Mouse (Mus musculus) embryonic fibroblast, embryonic 13.5 days (primary cell): ENCODE results near the gene Hlf. TPM values are rescaled to one million over a fixed set of nuclear protein-coding genes. Genes with fewer than 3 reads are reported as not detected.

ENCODE experiments used
- H3K27ac ChIP-seq: 2 replicates; pipeline ENCODE4 v1.5.1; 2012; ENCODE audit warnings: low read length, control low read depth, inconsistent platforms; ENCODE audit not compliant: insufficient read depth
- H3K4me1 ChIP-seq: 2 replicates; pipeline ENCODE4 v1.6.1; 2011; ENCODE audit warnings: low read length; ENCODE audit not compliant: control insufficient read depth, insufficient read depth
- H3K4me3 ChIP-seq: 2 replicates; pipeline ENCODE4 v1.5.1; 2011; ENCODE audit warnings: mild to moderate bottlenecking, control low read depth, low read length; ENCODE audit not compliant: insufficient read depth
- CTCF ChIP-seq: IDR thresholded peaks from 2 replicates; pipeline ENCODE4 v1.5.1; 2011; ENCODE audit warnings: mild to moderate bottlenecking, control low read depth, low read length, moderate library complexity, borderline replicate concordance; ENCODE audit not compliant: insufficient read depth
- POLR2A ChIP-seq: IDR thresholded peaks from 2 replicates; pipeline ENCODE4 v1.6.1; 2011; ENCODE audit warnings: low read depth, mild to moderate bottlenecking, control low read depth, low read length, moderate library complexity
- polyA plus RNA-seq: library from polyadenylated mRNA; stranded (reverse); fragments of >200 nt; gene quantifications from 2 replicates; pipeline ENCODE4 v1.2.4, GENCODE M21; 2011; ENCODE audit warnings: low read depth; ENCODE audit not compliant: missing spikeins, insufficient read length

Hlf gene
- polyA plus RNA-seq, 1 experiment = 2.8 TPM

DNA sequence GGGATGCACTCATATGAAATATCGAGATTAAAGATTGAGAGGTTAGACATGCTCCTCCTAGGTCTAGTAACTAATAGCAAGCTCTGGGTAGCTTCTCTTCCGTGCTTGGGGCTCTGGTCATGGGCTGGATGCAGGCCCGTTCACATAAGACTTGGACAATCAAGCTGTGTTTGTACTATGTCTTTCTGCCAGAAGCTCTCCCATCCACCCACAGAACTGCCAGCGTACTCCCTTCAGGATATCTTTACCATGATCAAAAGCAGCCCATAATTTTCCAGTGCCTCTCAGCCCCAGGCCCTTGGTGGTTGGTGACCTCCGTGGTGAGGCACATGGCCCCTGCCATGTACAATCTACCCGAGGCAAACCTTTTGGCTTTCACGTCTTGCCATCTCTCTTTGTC is 33.3 kb downstream of the Hlf start:
- H3K4me3 ChIP-seq = no peak overlapping the region
- H3K27ac ChIP-seq = no peak overlapping the region
- H3K4me1 ChIP-seq = peaks cover 13% of the 10 kb centered on the region
- TF ChIP-seq POLR2A (no peak), CTCF (no peak)

DNA sequence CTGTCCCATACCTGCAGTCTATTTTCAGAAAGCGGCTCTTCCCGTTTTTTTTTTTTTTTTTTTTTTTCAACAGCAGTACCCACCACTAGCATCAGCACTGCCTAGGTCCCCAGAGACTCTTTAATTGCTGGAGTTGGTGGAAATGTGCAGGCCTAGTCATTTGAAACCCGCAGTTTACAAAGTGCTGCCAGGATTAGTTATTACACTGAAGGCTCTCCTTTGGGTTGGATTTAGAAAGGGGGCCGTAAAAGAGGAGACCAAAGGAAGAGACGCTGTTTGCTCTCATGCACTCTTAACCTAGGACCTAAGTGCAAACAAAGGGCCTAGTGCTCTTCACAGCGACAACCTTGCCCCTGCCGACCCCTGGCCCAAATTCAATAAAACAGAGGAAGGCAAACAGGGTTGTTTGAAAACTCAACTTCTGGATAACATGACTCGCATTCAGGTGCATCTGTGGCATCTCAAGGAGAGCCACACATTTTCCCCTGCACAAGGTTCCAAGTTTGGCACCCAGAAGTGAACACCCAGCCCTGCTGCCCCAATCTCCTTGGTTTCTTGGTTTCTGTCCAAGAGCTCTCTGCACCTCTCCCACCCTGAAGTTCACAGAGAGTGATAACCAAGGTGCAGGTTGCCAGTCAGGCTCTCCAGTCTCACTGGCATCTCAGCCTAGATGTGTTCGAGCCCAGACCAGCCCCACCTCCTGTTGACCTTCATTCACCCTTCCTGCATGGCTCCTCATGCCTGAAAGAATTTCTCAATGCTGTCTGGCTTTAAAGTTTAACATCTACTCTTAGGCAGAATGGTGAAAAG is 34.0 kb downstream of the Hlf start:
- TF ChIP-seq POLR2A = no peak
- TF ChIP-seq CTCF = no peak
- H3K4me3 ChIP-seq = no peak overlapping the region
- peaks cover 13% of the 10 kb centered on the region for H3K4me1 ChIP-seq
- no peak overlapping the region for H3K27ac ChIP-seq

DNA sequence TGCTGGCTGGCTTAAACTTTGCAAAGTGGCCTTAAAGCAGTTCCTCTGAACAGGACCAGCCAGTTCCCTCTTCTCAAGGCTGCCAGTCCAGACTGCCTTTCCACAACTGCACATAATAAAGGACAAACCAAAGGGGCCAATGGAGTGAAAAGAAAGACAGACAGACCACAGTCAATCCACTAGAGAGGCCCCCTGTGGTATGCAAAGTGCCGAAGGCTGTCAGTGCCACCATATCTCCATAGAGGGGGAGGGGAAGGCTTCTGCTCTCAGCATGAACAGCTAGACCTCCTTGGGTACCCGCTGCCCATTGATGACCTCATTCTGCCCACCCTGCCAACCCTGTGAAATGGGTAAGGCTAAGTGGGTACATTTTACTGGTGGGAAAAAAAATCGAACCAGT is 34.7 kb downstream of the Hlf start:
- H3K27ac ChIP-seq = no peak overlapping the region

DNA sequence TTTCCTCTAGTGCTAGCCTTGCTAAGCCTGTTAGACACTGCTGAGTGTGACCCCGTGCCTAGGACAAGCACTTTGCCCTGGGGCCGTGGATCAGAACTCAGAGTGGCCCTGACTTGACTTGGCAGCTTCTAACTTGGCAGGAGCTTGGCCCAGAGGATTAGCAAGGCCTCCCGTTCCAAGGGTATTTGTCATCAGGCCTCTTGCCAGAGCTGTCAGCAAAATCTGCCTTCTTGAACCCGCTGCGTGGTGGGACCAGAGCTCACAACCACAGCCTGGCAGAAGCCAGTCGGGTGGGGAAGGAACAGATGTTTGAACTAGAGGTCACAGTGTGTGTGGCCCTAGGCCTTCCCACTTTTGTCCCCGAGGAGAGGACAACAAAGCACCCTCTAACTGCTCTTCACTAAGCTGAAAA is 35.4 kb downstream of the Hlf start:
- Histone ChIP-seq H3K27ac (no peak overlapping the region), H3K4me1 (peaks cover 13% of the 10 kb centered on the region), H3K4me3 (no peak overlapping the region)
- TF ChIP-seq POLR2A = no peak
- TF ChIP-seq CTCF = no peak

More for the DNA sequence above, 34.7 kb downstream of the Hlf start:
- H3K4me1 ChIP-seq = peaks cover 13% of the 10 kb centered on the region
- no peak overlapping the region for H3K4me3 ChIP-seq
- no peak for TF ChIP-seq POLR2A
- TF ChIP-seq CTCF = no peak

DNA sequence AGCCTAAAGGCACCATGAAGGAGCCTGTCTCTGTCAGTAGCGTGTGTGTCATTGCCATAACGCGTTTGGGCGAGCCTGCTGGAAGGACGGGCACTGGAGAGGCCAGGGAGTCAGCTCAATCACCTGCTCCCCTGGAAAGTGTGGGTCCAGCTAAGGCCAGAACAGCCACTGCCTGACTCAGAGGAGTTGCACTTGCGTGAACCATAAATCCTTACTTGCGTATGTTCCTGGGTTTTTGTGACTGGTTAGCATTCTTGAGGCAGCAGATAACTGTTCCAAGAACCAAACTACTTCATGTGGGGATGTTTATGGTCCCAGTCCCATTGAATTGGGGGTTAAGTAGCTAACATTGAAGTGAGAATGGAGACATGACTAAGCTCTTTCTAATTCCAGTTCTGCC is 38.0 kb downstream of the Hlf start:
- Histone ChIP-seq H3K27ac (no peak overlapping the region), H3K4me3 (no peak overlapping the region), H3K4me1 (peaks cover 13% of the 10 kb centered on the region)
- TF ChIP-seq POLR2A (no peak), CTCF (no peak)

DNA sequence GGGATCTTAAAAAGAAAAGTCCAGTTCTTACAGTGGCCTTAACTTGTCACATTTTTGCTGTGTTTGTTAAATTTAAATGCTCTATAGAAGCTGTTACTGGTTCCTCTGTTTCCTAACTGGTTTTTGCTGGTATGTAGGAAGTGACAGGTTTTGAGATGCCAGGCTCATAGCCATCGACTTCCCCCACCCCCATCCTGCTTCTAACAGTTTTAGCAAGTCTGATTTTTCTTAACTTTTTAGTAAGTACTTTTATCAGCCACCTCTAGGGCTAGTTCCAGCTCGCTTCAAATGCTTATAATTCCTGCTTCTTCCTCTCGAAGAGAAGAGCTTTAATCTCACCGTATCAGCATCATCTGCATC is 40.6 kb downstream of the Hlf start:
- TF ChIP-seq CTCF = no peak
- no peak for TF ChIP-seq POLR2A
- no peak overlapping the region for H3K4me3 ChIP-seq
- no peak overlapping the region for H3K27ac ChIP-seq
- peaks cover 7% of the 10 kb centered on the region for H3K4me1 ChIP-seq

DNA sequence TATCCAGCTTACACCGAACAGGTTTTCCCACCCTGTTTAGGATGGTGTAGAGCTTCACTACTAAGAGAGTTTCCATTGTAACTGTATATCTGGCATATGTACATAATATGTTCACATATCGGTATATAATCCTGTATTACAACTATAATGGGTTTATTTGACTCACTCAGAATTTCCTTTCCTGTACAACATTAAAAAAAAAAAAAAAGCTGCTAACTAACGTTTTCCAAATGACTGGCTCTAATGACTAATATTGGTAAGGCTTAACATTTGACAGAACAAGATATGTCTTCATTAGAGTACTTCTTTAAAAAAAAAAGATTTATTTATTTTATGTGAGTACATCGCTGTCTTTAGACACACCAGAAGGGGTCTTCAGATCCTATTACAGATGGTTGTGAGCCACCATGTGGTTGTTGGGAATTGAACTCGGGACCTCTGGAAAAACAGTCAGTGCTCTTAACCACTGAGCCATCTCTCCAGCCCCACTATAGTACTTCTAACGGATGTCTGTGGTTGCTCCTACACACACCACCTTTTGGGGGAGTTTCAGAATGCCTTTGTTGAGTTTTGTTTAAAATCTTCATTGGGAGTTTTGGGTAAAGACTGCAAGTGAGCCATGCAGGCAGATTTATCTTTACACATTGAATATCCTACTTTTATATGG is 41.1 kb downstream of the Hlf start:
- Histone ChIP-seq H3K27ac (no peak overlapping the region), H3K4me3 (no peak overlapping the region), H3K4me1 (0 out of 2 replicates have a peak, but pooled peaks cover 5% of the 10 kb centered on the region)
- TF ChIP-seq CTCF (no peak), POLR2A (no peak)

DNA sequence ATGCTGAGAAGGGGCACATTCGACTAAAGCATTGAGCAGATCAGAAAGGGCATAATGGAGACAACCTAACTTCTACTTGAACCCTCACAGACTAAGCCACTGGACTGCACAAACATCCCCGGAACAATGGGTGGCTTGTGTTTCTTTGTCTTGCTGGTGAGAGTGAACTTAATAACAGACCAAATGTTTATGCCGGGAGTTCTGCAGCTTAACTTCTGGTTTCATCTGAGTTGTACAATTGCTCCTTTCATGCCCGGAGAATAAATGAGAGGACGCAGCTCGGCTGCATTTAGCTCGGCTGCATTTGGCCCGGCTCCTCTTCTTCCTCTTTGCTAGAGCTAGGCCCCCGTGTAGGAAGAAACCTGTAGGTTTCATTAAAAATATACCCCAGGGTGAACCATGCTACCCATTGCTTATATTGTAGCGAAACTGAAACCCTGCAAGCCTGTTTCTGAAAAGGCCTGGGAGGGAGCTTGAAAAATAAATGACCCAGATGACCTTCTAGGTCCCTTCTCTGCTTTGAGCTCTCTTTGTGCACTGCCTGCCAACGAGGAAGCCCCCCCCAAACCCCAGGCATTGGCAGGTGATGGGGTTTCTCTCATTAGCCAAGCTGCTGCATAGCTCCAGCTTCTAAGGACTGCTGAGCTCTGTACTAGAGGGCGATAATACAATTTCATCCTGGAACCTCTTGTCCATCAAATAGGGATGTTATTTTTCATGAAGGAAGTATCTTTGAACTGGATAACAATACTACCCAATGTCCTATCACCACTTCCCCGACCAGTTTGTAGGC is 42.8 kb downstream of the Hlf start:
- no peak for TF ChIP-seq CTCF
- TF ChIP-seq POLR2A = no peak
- Histone ChIP-seq H3K27ac (no peak overlapping the region), H3K4me1 (no peaks in the 10 kb centered on the region), H3K4me3 (no peak overlapping the region)

DNA sequence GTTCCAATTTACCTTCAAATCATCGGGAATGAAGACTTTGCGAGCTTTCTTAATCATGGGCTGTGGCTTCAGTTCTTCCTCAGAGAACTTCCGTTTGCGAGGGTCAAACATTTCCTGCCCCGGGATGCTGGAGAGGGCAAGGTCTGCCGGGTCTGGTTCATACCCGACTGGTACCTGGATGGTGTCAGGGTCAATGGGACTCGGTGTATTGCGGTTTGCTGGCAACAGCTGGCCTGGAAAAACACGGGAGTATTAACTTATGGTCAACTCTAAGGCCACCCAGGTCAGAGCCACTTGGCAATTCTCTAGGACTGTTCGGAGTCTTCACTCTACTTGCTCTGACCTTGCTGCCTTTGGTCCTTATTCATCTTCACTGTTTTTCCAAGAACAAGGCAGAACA is 44.9 kb downstream of the Hlf start:
- no peaks in the 10 kb centered on the region for H3K4me1 ChIP-seq
- no peak for TF ChIP-seq CTCF
- TF ChIP-seq POLR2A = no peak
- no peak overlapping the region for H3K4me3 ChIP-seq
- H3K27ac ChIP-seq = no peak overlapping the region

DNA sequence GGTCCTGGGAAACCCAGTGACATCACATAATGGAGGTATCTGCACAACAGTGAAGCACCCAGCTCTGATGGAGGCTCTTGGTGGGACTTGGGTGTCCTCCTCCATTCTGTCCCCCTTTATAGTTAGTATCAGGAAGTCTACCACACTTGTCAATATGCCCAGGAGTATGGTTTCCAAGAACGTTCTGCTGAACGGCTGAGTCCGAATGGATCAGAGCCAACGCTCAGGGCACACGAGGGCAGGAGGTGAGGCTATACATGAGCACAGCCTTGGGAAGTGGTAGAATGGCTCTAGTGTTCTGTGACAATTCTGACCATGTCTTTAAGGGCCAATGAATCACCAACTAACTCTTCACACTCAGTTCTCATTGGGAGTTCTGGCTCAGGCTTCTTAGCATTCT is 47.8 kb downstream of the Hlf start:
- Histone ChIP-seq H3K4me1 (no peaks in the 10 kb centered on the region), H3K4me3 (no peak overlapping the region), H3K27ac (no peak overlapping the region)
- TF ChIP-seq POLR2A (no peak), CTCF (no peak)
